Mouse (Mus musculus) olfactory bulb, adult 2 months (tissue): ENCODE data around the gene Pde6b. TPM values are rescaled to one million over a fixed set of nuclear protein-coding genes. Genes with fewer than 3 reads are reported as not detected.

Experiments
- H3K27ac ChIP-seq: fragments of 200-500 bp; 2 replicates; pipeline ENCODE4 v1.5.1; 2012; ENCODE audit warnings: low read depth, low read length; ENCODE audit not compliant: insufficient read depth
- H3K4me1 ChIP-seq: fragments of 200-500 bp; 2 replicates; pipeline ENCODE4 v1.6.1; 2012; ENCODE audit warnings: low read length; ENCODE audit not compliant: control insufficient read depth, insufficient read depth
- H3K4me3 ChIP-seq: fragments of 200-500 bp; 2 replicates; pipeline ENCODE4 v1.5.1; 2012; ENCODE audit warnings: mild to moderate bottlenecking, low read depth, low read length, moderate library complexity; ENCODE audit not compliant: insufficient read depth
- CTCF ChIP-seq: fragments of 200-500 bp; IDR thresholded peaks from 2 replicates; pipeline ENCODE4 v1.5.1; 2012; ENCODE audit warnings: low read depth, mild to moderate bottlenecking, low read length, moderate library complexity; ENCODE audit not compliant: insufficient read depth
- POLR2A ChIP-seq: fragments of 200-500 bp; IDR thresholded peaks from 2 replicates; pipeline ENCODE4 v1.6.1; 2012; ENCODE audit warnings: mild to moderate bottlenecking, low read depth, low read length, moderate library complexity; ENCODE audit not compliant: insufficient read depth
- WGBS: fragments of 180-500 bp; shearing (Covaris S2); methylation state at CpG from one replicate; pipeline ENCODE4 v1.1.7; 2018; 5-methylcytosine and 5-hydroxymethylcytosine counted together
- polyA plus RNA-seq: library from polyadenylated mRNA; stranded (reverse); fragments of >200 nt; gene quantifications from 2 replicates; pipeline ENCODE4 v1.2.4, GENCODE M21; 2012; ENCODE audit warnings: low replicate concordance; ENCODE audit not compliant: missing spikeins, insufficient read depth, insufficient read length

The Pde6b gene
- polyA plus RNA-seq, 1 experiment, result not detected

GRCm38 (mm10) chr5:108378346-108378745 lies 9.8 kb upstream of the Pde6b start:
- Histone ChIP-seq H3K4me3 (no peak overlapping the region), H3K27ac (no peak overlapping the region), H3K4me1 (no peaks in the 10 kb centered on the region)
- 82% methylated on average over 4 of the region's 4 CpGs for WGBS
- TF ChIP-seq CTCF, result no peak
- TF ChIP-seq POLR2A, result no peak

GRCm38 (mm10) chr5:108385632-108386031 lies 2.6 kb upstream of the Pde6b start:
- H3K4me1 ChIP-seq, result peaks cover 5% of the 10 kb centered on the region
- peak overlapping the region; percentile 63 for H3K27ac ChIP-seq
- 34% methylated on average over 2 of the region's 2 CpGs for WGBS
- no peak overlapping the region for H3K4me3 ChIP-seq
- TF ChIP-seq POLR2A (no peak), CTCF (no peak)

- TF ChIP-seq CTCF, result no peak
- no peak for TF ChIP-seq POLR2A
- H3K4me1 ChIP-seq, result peaks cover 5% of the 10 kb centered on the region
- 48% methylated on average over 4 of the region's 4 CpGs for whole genome bisulfite sequencing
- no peak overlapping the region for H3K4me3 ChIP-seq
- peak overlapping the region; percentile 63 for H3K27ac ChIP-seq
These were observed 1.7 kb upstream of the Pde6b start for GRCm38 (mm10) chr5:108386449-108386848.

GRCm38 (mm10) chr5:108389744-108390143 lies 1.6 kb downstream of the Pde6b start:
- H3K4me1 ChIP-seq, result peaks cover 5% of the 10 kb centered on the region
- H3K27ac ChIP-seq, result no peak overlapping the region
- H3K4me3 ChIP-seq, result no peak overlapping the region
- 79% methylated on average over 3 of the region's 3 CpGs for WGBS
- no peak for TF ChIP-seq CTCF
- no peak for TF ChIP-seq POLR2A

- TF ChIP-seq POLR2A (no peak), CTCF (no peak)
- 84% methylated on average over 4 of the region's 4 CpGs for WGBS
These were observed 15.3 kb downstream of the Pde6b start for GRCm38 (mm10) chr5:108403453-108403852.

GRCm38 (mm10) chr5:108405460-108405859 lies 17.3 kb downstream of the Pde6b start:
- Histone ChIP-seq H3K27ac (no peak overlapping the region), H3K4me3 (no peak overlapping the region), H3K4me1 (no peaks in the 10 kb centered on the region)
- WGBS, result 75% methylated on average over 1 of the region's 1 CpGs
- TF ChIP-seq POLR2A (no peak), CTCF (no peak)

More at GRCm38 (mm10) chr5:108403453-108403852, 15.3 kb downstream of the Pde6b start:
- Histone ChIP-seq H3K27ac (no peak overlapping the region), H3K4me3 (no peak overlapping the region), H3K4me1 (no peaks in the 10 kb centered on the region)

GRCm38 (mm10) chr5:108406977-108407376 lies 18.8 kb downstream of the Pde6b start:
- Histone ChIP-seq H3K4me3 (no peak overlapping the region), H3K27ac (no peak overlapping the region), H3K4me1 (no peaks in the 10 kb centered on the region)
- TF ChIP-seq CTCF, result no peak
- no peak for TF ChIP-seq POLR2A
- 74% methylated on average over 2 of the region's 2 CpGs for WGBS

GRCm38 (mm10) chr5:108414711-108415110 lies 26.5 kb downstream of the Pde6b start:
- Histone ChIP-seq H3K4me1 (no peaks in the 10 kb centered on the region), H3K27ac (no peak overlapping the region), H3K4me3 (no peak overlapping the region)
- TF ChIP-seq POLR2A (no peak), CTCF (no peak)
- 80% methylated on average over 2 of the region's 2 CpGs for WGBS

GRCm38 (mm10) chr5:108422741-108423140 lies 34.5 kb downstream of the Pde6b start:
- Histone ChIP-seq H3K27ac (no peak overlapping the region), H3K4me1 (no peaks in the 10 kb centered on the region), H3K4me3 (no peak overlapping the region)
- TF ChIP-seq CTCF (no peak), POLR2A (no peak)
- 70% methylated on average over 3 of the region's 3 CpGs for WGBS

GRCm38 (mm10) chr5:108423427-108423826 lies 35.2 kb downstream of the Pde6b start:
- no peak for TF ChIP-seq CTCF
- TF ChIP-seq POLR2A, result no peak
- 90% methylated on average over 2 of the region's 2 CpGs for WGBS
- H3K4me3 ChIP-seq, result no peak overlapping the region
- no peaks in the 10 kb centered on the region for H3K4me1 ChIP-seq
- no peak overlapping the region for H3K27ac ChIP-seq
